Mouse (Mus musculus) ES-E14 (cell line): ENCODE measurements around the gene Hltf.

Experiments
- CHD2 ChIP-seq: IDR thresholded peaks from 2 replicates; pipeline ENCODE4 v1.6.1; 2014; ENCODE audit warnings: mild to moderate bottlenecking, low read depth, low read length, inconsistent platforms
- HCFC1 ChIP-seq: IDR thresholded peaks from 2 replicates; pipeline ENCODE4 v1.6.1; 2012; ENCODE audit warnings: low read length, inconsistent platforms, borderline replicate concordance; ENCODE audit not compliant: insufficient read depth
- MAFK ChIP-seq: IDR thresholded peaks from 2 replicates; pipeline ENCODE4 v1.6.1; 2014; ENCODE audit warnings: mild to moderate bottlenecking, low read depth, low read length, inconsistent platforms; ENCODE audit not compliant: insufficient read depth
- ZC3H11A ChIP-seq: IDR thresholded peaks from 2 replicates; pipeline ENCODE4 v1.6.1; 2012; ENCODE audit warnings: low read depth, mild to moderate bottlenecking, inconsistent platforms, low read length, borderline replicate concordance
- ZNF384 ChIP-seq: IDR thresholded peaks from 2 replicates; pipeline ENCODE4 v1.6.1; 2012; ENCODE audit warnings: low read depth, low read length, inconsistent platforms

DNA sequence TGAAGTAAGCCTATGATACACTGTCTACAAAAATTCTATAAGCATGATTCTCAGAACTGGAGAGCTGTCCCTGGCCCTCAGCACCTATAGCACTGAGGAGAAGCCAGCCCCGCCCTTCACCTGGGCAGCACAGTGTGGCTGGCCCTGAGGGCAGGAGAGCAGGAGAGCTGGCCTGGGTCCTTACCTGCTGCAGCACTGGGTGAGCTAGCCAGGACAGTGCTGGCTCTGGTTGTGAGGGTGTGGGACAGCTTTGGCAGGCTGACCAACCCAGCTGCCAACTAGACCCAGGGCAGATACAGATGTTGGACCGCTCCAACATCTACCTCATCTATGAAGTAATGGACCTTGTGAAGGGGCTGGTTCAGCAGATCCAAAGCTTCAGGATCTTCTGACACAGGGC lies 43.2 kb upstream of the Hltf start:
- TF ChIP-seq CHD2 (no peak), HCFC1 (no peak), ZC3H11A (no peak), ZNF384 (no peak), MAFK (no peak)
